Mouse (Mus musculus) intestine, postnatal 0 days (tissue): ENCODE results near the gene Hes2. TPM values are rescaled to one million over a fixed set of nuclear protein-coding genes. Genes with fewer than 3 reads are reported as not detected.

Experiments used
- ATAC-seq: fragments of 200-750 bp; cut with Nextera tagmentation; 2 replicates; pipeline ENCODE4 v1.8.0; 2017; ENCODE audit warnings: mild to moderate bottlenecking, moderate TSS enrichment, moderate library complexity
- H3K27ac ChIP-seq: fragments of 300-500 bp; sonication (generic); 2 replicates; pipeline ENCODE4 v1.5.1; 2014; ENCODE audit warnings: mild to moderate bottlenecking, low read depth, low read length, moderate library complexity
- H3K27me3 ChIP-seq: fragments of 300-500 bp; sonication (generic); replicated peaks from 2 replicates; pipeline ENCODE4 v1.6.1; 2014; ENCODE audit warnings: low read length, mixed read lengths; ENCODE audit not compliant: control insufficient read depth, insufficient read depth
- H3K36me3 ChIP-seq: fragments of 300-500 bp; sonication (generic); 2 replicates; pipeline ENCODE4 v1.6.1; 2014; ENCODE audit warnings: mild to moderate bottlenecking, moderate library complexity; ENCODE audit not compliant: control insufficient read depth, insufficient read depth
- H3K4me1 ChIP-seq: fragments of 300-500 bp; sonication (generic); replicated peaks from 2 replicates; pipeline ENCODE4 v1.6.1; 2014; ENCODE audit warnings: antibody characterized with exemption, low read length, mixed read lengths; ENCODE audit not compliant: control insufficient read depth, insufficient read depth
- H3K4me2 ChIP-seq: fragments of 300-500 bp; sonication (generic); replicated peaks from 2 replicates; pipeline ENCODE4 v1.6.1; 2014; ENCODE audit warnings: low read depth, mild to moderate bottlenecking, moderate library complexity
- H3K4me3 ChIP-seq: fragments of 300-500 bp; sonication (generic); 2 replicates; pipeline ENCODE4 v1.5.1; 2014; ENCODE audit warnings: low read depth, low read length
- H3K9ac ChIP-seq: fragments of 300-500 bp; sonication (generic); 2 replicates; pipeline ENCODE4 v1.6.1; 2014; ENCODE audit warnings: mild to moderate bottlenecking, low read depth, low read length
- H3K9me3 ChIP-seq: fragments of 300-500 bp; sonication (generic); 2 replicates; pipeline ENCODE4 v1.6.1; 2016; ENCODE audit warnings: mixed run types; ENCODE audit not compliant: control insufficient read depth
- CTCF ChIP-seq: sonication (generic); IDR thresholded peaks from 2 replicates; pipeline ENCODE4 v1.5.1; 2016; ENCODE audit warnings: low read depth, mild to moderate bottlenecking, control low read depth, antibody characterized with exemption, moderate library complexity
- WGBS: fragments of 180-500 bp; shearing (Covaris S2); extraction: QIAGEN DNeasy Blood & Tissue Kit; methylation state at CpG from one replicate; pipeline ENCODE4 v1.1.7; 2014; 5-methylcytosine and 5-hydroxymethylcytosine counted together
- polyA plus RNA-seq: library from polyadenylated mRNA; unstranded; fragments of >200 nt; fragmentation: Nextera tagmentation; extraction: Ambion mirVana; gene quantifications from 2 replicates; pipeline ENCODE4 v1.2.1, GENCODE M21; 2015

Hes2 gene
- polyA plus RNA-seq, 1 experiment from 2014 or later, result 8.6 TPM

- H3K9me3 ChIP-seq, result no peaks in the 10 kb centered on the region
- no peak overlapping the region for H3K4me3 ChIP-seq
- H3K4me1 ChIP-seq, result no peaks in the 10 kb centered on the region
- H3K4me2 ChIP-seq, result no peak overlapping the region
- no peak overlapping the region for H3K27ac ChIP-seq
- ATAC-seq, result no peak
- TF ChIP-seq CTCF, result no peak
- peaks cover 5% of the 10 kb centered on the region; the same call in 1 of the 2 replicates for H3K27me3 ChIP-seq
- H3K9ac ChIP-seq, result no peak overlapping the region
- no peaks in the 10 kb centered on the region for H3K36me3 ChIP-seq
- 51% methylated on average over 10 of the region's 10 CpGs for WGBS
These were observed 13.2 kb upstream of the Hes2 start for GRCm38 (mm10) chr4:152145473-152145872.

- Histone ChIP-seq H3K4me3 (no peak overlapping the region), H3K27me3 (peaks cover 10% of the 10 kb centered on the region), H3K9ac (no peak overlapping the region), H3K9me3 (no peaks in the 10 kb centered on the region), H3K36me3 (no peaks in the 10 kb centered on the region), H3K4me1 (no peaks in the 10 kb centered on the region), H3K27ac (no peak overlapping the region), H3K4me2 (no peak overlapping the region)
- 63% methylated on average over 11 of the region's 11 CpGs for WGBS
- TF ChIP-seq CTCF, result no peak
- ATAC-seq, result no peak
These were observed 12.4 kb upstream of the Hes2 start for GRCm38 (mm10) chr4:152146033-152146827.

DNA sequence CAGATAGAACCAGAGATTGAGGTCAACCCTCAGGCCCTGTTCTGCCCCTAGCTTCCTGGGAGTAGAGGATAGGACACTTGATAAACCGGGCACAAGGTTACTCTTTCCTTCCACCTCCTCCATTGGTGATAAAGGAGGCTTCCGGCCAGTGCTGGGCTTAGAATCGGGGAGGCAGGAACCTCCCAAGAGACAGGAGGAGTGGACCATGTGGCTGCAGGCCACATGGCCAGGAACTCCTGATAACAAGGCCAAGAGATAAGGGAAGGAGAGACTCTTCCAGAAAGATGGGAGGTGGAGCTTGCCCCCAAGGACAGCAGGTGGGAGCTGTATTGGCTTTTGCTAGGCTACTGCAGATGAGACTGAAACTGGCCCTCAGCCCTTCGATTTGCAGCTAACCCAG lies 8.1 kb upstream of the Hes2 start:
- no peaks in the 10 kb centered on the region; the same call in 1 of the 2 replicates for H3K4me1 ChIP-seq
- no peak for TF ChIP-seq CTCF
- no peak for ATAC-seq
- H3K36me3 ChIP-seq, result no peaks in the 10 kb centered on the region
- no peak overlapping the region for H3K4me3 ChIP-seq
- no peak overlapping the region for H3K4me2 ChIP-seq
- H3K27me3 ChIP-seq, result peaks cover 29% of the 10 kb centered on the region
- no peaks in the 10 kb centered on the region for H3K9me3 ChIP-seq
- H3K27ac ChIP-seq, result no peak overlapping the region
- WGBS, result 67% methylated on average over 4 of the region's 4 CpGs
- no peak overlapping the region for H3K9ac ChIP-seq

DNA sequence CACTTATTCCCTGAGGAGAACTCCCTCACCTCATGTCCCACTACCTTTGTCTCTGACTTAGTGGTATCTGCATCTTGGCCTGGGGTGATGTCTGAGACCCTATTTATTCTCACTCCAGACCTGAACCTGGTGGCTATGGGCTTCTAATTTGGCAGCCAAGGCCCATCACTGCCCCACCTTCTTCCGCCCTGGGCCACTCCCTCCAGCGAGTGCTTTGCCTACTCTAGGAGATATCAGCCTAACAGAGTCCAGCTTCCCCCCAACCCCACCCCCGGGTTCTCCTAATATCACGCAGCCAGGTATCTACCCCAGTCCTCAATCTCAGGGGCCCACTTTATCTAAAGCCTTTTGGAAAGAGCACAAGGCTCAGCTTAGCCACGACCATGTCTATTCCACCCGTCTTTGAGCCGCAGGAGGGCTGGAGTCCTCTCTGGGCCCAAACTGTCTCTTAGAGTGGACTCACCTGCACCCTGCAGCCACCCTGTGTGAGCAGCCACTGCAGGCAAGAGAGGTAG lies 7.2 kb upstream of the Hes2 start:
- H3K9ac ChIP-seq, result no peak overlapping the region
- no peak for TF ChIP-seq CTCF
- no peaks in the 10 kb centered on the region; the same call in 1 of the 2 replicates for H3K4me1 ChIP-seq
- no peak for ATAC-seq
- WGBS, result 32% methylated on average over 7 of the region's 7 CpGs
- peak overlapping the region; percentile 69 for H3K4me2 ChIP-seq
- H3K36me3 ChIP-seq, result no peaks in the 10 kb centered on the region
- H3K27me3 ChIP-seq, result peaks cover 29% of the 10 kb centered on the region
- peak overlapping the region; percentile 28 for H3K4me3 ChIP-seq
- H3K27ac ChIP-seq, result no peak overlapping the region
- H3K9me3 ChIP-seq, result no peaks in the 10 kb centered on the region

DNA sequence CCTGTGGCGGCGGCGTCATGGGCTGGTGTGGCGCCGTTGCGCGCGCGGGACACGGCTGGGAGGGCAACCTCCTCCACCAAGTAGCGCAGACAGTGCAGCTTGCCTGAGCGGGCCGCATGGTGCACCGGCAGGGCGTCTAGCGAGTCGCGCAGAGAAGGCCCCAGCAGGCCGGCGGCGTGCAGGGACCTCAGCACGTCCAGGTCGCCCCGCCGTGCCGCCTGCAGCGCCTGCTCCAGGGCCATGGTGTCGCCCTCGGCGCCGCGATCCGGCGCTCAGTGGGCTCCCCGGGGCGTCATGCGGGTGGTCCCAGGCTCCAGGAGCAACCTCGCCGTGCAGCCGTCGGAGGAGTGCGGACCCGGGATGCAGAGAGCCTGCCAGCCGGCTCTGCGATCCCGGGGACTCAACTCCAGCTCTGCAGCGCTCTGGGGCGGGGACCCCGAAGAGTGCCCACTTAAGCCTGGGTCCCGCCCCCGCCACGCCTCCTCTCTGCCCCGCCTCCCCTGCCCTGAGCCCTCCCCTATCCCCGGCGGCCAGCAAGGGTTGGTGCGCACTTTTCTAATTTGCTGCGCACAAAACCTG lies 6.6 kb upstream of the Hes2 start, which contains the start of gene Espn:
Gene Espn (minus strand): TSS at position 406 of the 579 bp plus-strand sequence.
- Histone ChIP-seq H3K27me3 (peaks cover 29% of the 10 kb centered on the region), H3K36me3 (no peaks in the 10 kb centered on the region), H3K27ac (no peak within 1 kb of the TSS), H3K9me3 (no peaks in the 10 kb centered on the region), H3K4me2 (peak within 1 kb of the TSS; percentile 69), H3K4me3 (peak within 1 kb of the TSS; percentile 28), H3K4me1 (no peaks in the 10 kb centered on the region; the same call in 1 of the 2 replicates), H3K9ac (no peak within 1 kb of the TSS)
- 2% methylated on average over 42 of the region's 57 CpGs for WGBS
- ATAC-seq, result no peak
- no peak for TF ChIP-seq CTCF

GRCm38 (mm10) chr4:152153771-152154177 lies 4.9 kb upstream of the Hes2 start:
- Histone ChIP-seq H3K36me3 (no peaks in the 10 kb centered on the region), H3K4me3 (peak overlapping the region; percentile 13; the same call in 1 of the 2 replicates), H3K27ac (no peak overlapping the region), H3K27me3 (peaks cover 41% of the 10 kb centered on the region), H3K4me1 (no peaks in the 10 kb centered on the region; the same call in 1 of the 2 replicates), H3K4me2 (peak overlapping the region; percentile 58), H3K9me3 (no peaks in the 10 kb centered on the region), H3K9ac (no peak overlapping the region)
- peak; percentile 44 for ATAC-seq
- WGBS, result 1% methylated on average over 23 of the region's 23 CpGs
- TF ChIP-seq CTCF, result peak; percentile 96
